Mouse (Mus musculus): ENCODE results near the gene Babam2. TPM values are rescaled to one million over a fixed set of nuclear protein-coding genes. Genes with fewer than 3 reads are reported as not detected.
A peak's percentile ranks its signal among the peaks of the same experiment; 100 is the strongest.

Gene Babam2
- polyA plus RNA-seq, 1 experiment from 2014 or later, result 69.4 TPM

- H3K27me3 ChIP-seq (ENCODE audit: insufficient read depth, low read length), result no peaks in the 10 kb centered on the region
- H3K9me3 ChIP-seq (ENCODE audit: low read length), result no peaks in the 10 kb centered on the region
- H3K27ac ChIP-seq (ENCODE audit: low read length), result no peak overlapping the region
- H3K4me3 ChIP-seq (ENCODE audit: low read length), result no peak overlapping the region
- H3K36me3 ChIP-seq (ENCODE audit: insufficient read depth, low read length), result no peaks in the 10 kb centered on the region
- no peak for ATAC-seq (ENCODE audit: low FRiP score, low TSS enrichment)
- H3K4me2 ChIP-seq (replicated peaks; ENCODE audit: low read depth, low read length), result no peak overlapping the region
- H3K4me1 ChIP-seq (ENCODE audit: insufficient read depth, low read length), result no peaks in the 10 kb centered on the region
- 89% methylated on average over 4 of the region's 4 CpGs for WGBS
- no peak overlapping the region for H3K9ac ChIP-seq (replicated peaks; ENCODE audit: low read length)
Observed at GRCm38 (mm10) chr5:31680183-31680582, 17.3 kb upstream of the Babam2 start.

- no peak overlapping the region for H3K9ac ChIP-seq (replicated peaks; ENCODE audit: low read length)
- H3K27ac ChIP-seq (ENCODE audit: low read length), result no peak overlapping the region
- H3K4me3 ChIP-seq (ENCODE audit: low read length), result no peak overlapping the region
- no peaks in the 10 kb centered on the region for H3K27me3 ChIP-seq (ENCODE audit: insufficient read depth, low read length)
- no peaks in the 10 kb centered on the region for H3K4me1 ChIP-seq (ENCODE audit: insufficient read depth, low read length)
- 88% methylated on average over 1 of the region's 1 CpGs for WGBS
- H3K36me3 ChIP-seq (ENCODE audit: insufficient read depth, low read length), result no peaks in the 10 kb centered on the region
- ATAC-seq (ENCODE audit: low FRiP score, low TSS enrichment), result no peak
- no peak overlapping the region for H3K4me2 ChIP-seq (replicated peaks; ENCODE audit: low read depth, low read length)
- H3K9me3 ChIP-seq (ENCODE audit: low read length), result no peaks in the 10 kb centered on the region
Observed at GRCm38 (mm10) chr5:31682305-31682704, 15.2 kb upstream of the Babam2 start.

- no peaks in the 10 kb centered on the region for H3K9me3 ChIP-seq (ENCODE audit: low read length)
- no peaks in the 10 kb centered on the region for H3K36me3 ChIP-seq (ENCODE audit: insufficient read depth, low read length)
- WGBS, result 51% methylated on average over 2 of the region's 2 CpGs
- no peak overlapping the region for H3K4me3 ChIP-seq (ENCODE audit: low read length)
- no peaks in the 10 kb centered on the region for H3K4me1 ChIP-seq (ENCODE audit: insufficient read depth, low read length)
- no peak overlapping the region for H3K27ac ChIP-seq (ENCODE audit: low read length)
- no peak overlapping the region for H3K4me2 ChIP-seq (replicated peaks; ENCODE audit: low read depth, low read length)
- no peak for ATAC-seq (ENCODE audit: low FRiP score, low TSS enrichment)
- no peaks in the 10 kb centered on the region for H3K27me3 ChIP-seq (ENCODE audit: insufficient read depth, low read length)
- no peak overlapping the region for H3K9ac ChIP-seq (replicated peaks; ENCODE audit: low read length)
Observed at GRCm38 (mm10) chr5:31686040-31686439, 11.4 kb upstream of the Babam2 start.

- H3K4me3 ChIP-seq (ENCODE audit: low read length), result no peak overlapping the region
- no peak overlapping the region for H3K9ac ChIP-seq (replicated peaks; ENCODE audit: low read length)
- H3K36me3 ChIP-seq (ENCODE audit: insufficient read depth, low read length), result no peaks in the 10 kb centered on the region
- no peak overlapping the region for H3K4me2 ChIP-seq (replicated peaks; ENCODE audit: low read depth, low read length)
- no peak for ATAC-seq (ENCODE audit: low FRiP score, low TSS enrichment)
- H3K27ac ChIP-seq (ENCODE audit: low read length), result no peak overlapping the region
- 86% methylated on average over 3 of the region's 3 CpGs for WGBS
- H3K4me1 ChIP-seq (ENCODE audit: insufficient read depth, low read length), result no peaks in the 10 kb centered on the region
- H3K27me3 ChIP-seq (ENCODE audit: insufficient read depth, low read length), result no peaks in the 10 kb centered on the region
- no peaks in the 10 kb centered on the region for H3K9me3 ChIP-seq (ENCODE audit: low read length)
Observed at GRCm38 (mm10) chr5:31687972-31688371, 9.5 kb upstream of the Babam2 start.

GRCm38 (mm10) chr5:31693191-31693590 lies 4.3 kb upstream of the Babam2 start:
- H3K4me1 ChIP-seq (ENCODE audit: insufficient read depth, low read length), result peaks cover 5% of the 10 kb centered on the region; the same call in 1 of the 2 replicates
- no peak overlapping the region for H3K4me2 ChIP-seq (replicated peaks; ENCODE audit: low read depth, low read length)
- no peak overlapping the region for H3K4me3 ChIP-seq (ENCODE audit: low read length)
- no peaks in the 10 kb centered on the region for H3K27me3 ChIP-seq (ENCODE audit: insufficient read depth, low read length)
- no peaks in the 10 kb centered on the region for H3K9me3 ChIP-seq (ENCODE audit: low read length)
- no peak overlapping the region for H3K27ac ChIP-seq (ENCODE audit: low read length)
- H3K9ac ChIP-seq (replicated peaks; ENCODE audit: low read length), result no peak overlapping the region
- ATAC-seq (ENCODE audit: low FRiP score, low TSS enrichment), result no peak
- H3K36me3 ChIP-seq (ENCODE audit: insufficient read depth, low read length), result no peaks in the 10 kb centered on the region

- peaks cover 18% of the 10 kb centered on the region for H3K4me1 ChIP-seq (ENCODE audit: insufficient read depth, low read length)
- H3K36me3 ChIP-seq (ENCODE audit: insufficient read depth, low read length), result no peaks in the 10 kb centered on the region; the same call in 1 of the 2 replicates
- 0 out of 2 replicates have a peak, but pooled peaks have one; percentile 4 for ATAC-seq (ENCODE audit: low FRiP score, low TSS enrichment)
- peak within 1 kb of the TSS; percentile 67 for H3K4me2 ChIP-seq (replicated peaks; ENCODE audit: low read depth, low read length)
- WGBS, result 5% methylated on average over 18 of the region's 18 CpGs
- H3K27ac ChIP-seq (ENCODE audit: low read length), result peak within 1 kb of the TSS; percentile 95
- H3K4me3 ChIP-seq (ENCODE audit: low read length), result peak within 1 kb of the TSS; percentile 55
- H3K9me3 ChIP-seq (ENCODE audit: low read length), result no peaks in the 10 kb centered on the region
- H3K27me3 ChIP-seq (ENCODE audit: insufficient read depth, low read length), result no peaks in the 10 kb centered on the region
- peak within 1 kb of the TSS; percentile 68 for H3K9ac ChIP-seq (replicated peaks; ENCODE audit: low read length)
Observed at GRCm38 (mm10) chr5:31696971-31697643, 377 bp upstream of the Babam2 start, which contains the start of gene Rbks. Rbks (minus strand) TSS chr5:31697627.

- peak overlapping the region; percentile 67 for H3K4me2 ChIP-seq (replicated peaks; ENCODE audit: low read depth, low read length)
- H3K27ac ChIP-seq (ENCODE audit: low read length), result peak overlapping the region; percentile 95
- peak overlapping the region; percentile 55 for H3K4me3 ChIP-seq (ENCODE audit: low read length)
- H3K36me3 ChIP-seq (ENCODE audit: insufficient read depth, low read length), result peaks cover 3% of the 10 kb centered on the region; the same call in 1 of the 2 replicates
- no peaks in the 10 kb centered on the region for H3K9me3 ChIP-seq (ENCODE audit: low read length)
- peak overlapping the region; percentile 68 for H3K9ac ChIP-seq (replicated peaks; ENCODE audit: low read length)
- no peaks in the 10 kb centered on the region for H3K27me3 ChIP-seq (ENCODE audit: insufficient read depth, low read length)
- peaks cover 18% of the 10 kb centered on the region for H3K4me1 ChIP-seq (ENCODE audit: insufficient read depth, low read length)
- ATAC-seq (ENCODE audit: low FRiP score, low TSS enrichment), result peak; percentile 64; the same call in 1 of the 2 replicates
- WGBS, result 3% methylated on average over 16 of the region's 16 CpGs
Observed at GRCm38 (mm10) chr5:31698297-31698726, 828 bp downstream of the Babam2 start.

GRCm38 (mm10) chr5:31698931-31699330 lies 1.4 kb downstream of the Babam2 start:
- Histone ChIP-seq H3K9me3 (ENCODE audit: low read length) (no peaks in the 10 kb centered on the region), H3K4me3 (ENCODE audit: low read length) (no peak overlapping the region), H3K27me3 (ENCODE audit: insufficient read depth, low read length) (no peaks in the 10 kb centered on the region), H3K27ac (ENCODE audit: low read length) (peak overlapping the region; percentile 78), H3K9ac (replicated peaks; ENCODE audit: low read length) (no peak overlapping the region), H3K36me3 (ENCODE audit: insufficient read depth, low read length) (peaks cover 5% of the 10 kb centered on the region; the same call in 1 of the 2 replicates), H3K4me1 (ENCODE audit: insufficient read depth, low read length) (peaks cover 18% of the 10 kb centered on the region), H3K4me2 (replicated peaks; ENCODE audit: low read depth, low read length) (peak overlapping the region; percentile 67)
- 32% methylated on average over 4 of the region's 4 CpGs for WGBS
- no peak for ATAC-seq (ENCODE audit: low FRiP score, low TSS enrichment)

GRCm38 (mm10) chr5:31699397-31699796 lies 1.9 kb downstream of the Babam2 start:
- Histone ChIP-seq H3K27me3 (ENCODE audit: insufficient read depth, low read length) (no peaks in the 10 kb centered on the region), H3K4me2 (replicated peaks; ENCODE audit: low read depth, low read length) (peak overlapping the region; percentile 67; the same call in 1 of the 2 replicates), H3K9me3 (ENCODE audit: low read length) (no peaks in the 10 kb centered on the region), H3K4me1 (ENCODE audit: insufficient read depth, low read length) (peaks cover 18% of the 10 kb centered on the region), H3K27ac (ENCODE audit: low read length) (no peak overlapping the region), H3K4me3 (ENCODE audit: low read length) (no peak overlapping the region), H3K36me3 (ENCODE audit: insufficient read depth, low read length) (peaks cover 5% of the 10 kb centered on the region; the same call in 1 of the 2 replicates), H3K9ac (replicated peaks; ENCODE audit: low read length) (no peak overlapping the region)
- no peak for ATAC-seq (ENCODE audit: low FRiP score, low TSS enrichment)

- no peak for ATAC-seq (ENCODE audit: low FRiP score, low TSS enrichment)
Observed at GRCm38 (mm10) chr5:31704971-31705370, 7.5 kb downstream of the Babam2 start.

More at GRCm38 (mm10) chr5:31704971-31705370, 7.5 kb downstream of the Babam2 start:
- 80% methylated on average over 5 of the region's 5 CpGs for WGBS
- no peak overlapping the region for H3K4me2 ChIP-seq (replicated peaks; ENCODE audit: low read depth, low read length)
- no peak overlapping the region for H3K9ac ChIP-seq (replicated peaks; ENCODE audit: low read length)
- no peaks in the 10 kb centered on the region for H3K27me3 ChIP-seq (ENCODE audit: insufficient read depth, low read length)
- peaks cover 8% of the 10 kb centered on the region; the same call in 1 of the 2 replicates for H3K36me3 ChIP-seq (ENCODE audit: insufficient read depth, low read length)
- no peaks in the 10 kb centered on the region for H3K9me3 ChIP-seq (ENCODE audit: low read length)
- H3K4me1 ChIP-seq (ENCODE audit: insufficient read depth, low read length), result no peaks in the 10 kb centered on the region
- no peak overlapping the region for H3K27ac ChIP-seq (ENCODE audit: low read length)
- H3K4me3 ChIP-seq (ENCODE audit: low read length), result no peak overlapping the region
